Mouse (Mus musculus): ENCODE data around the gene Ephx3.
"Not testable (repeated sequence)": the region's sequence is repeated elsewhere in the genome, so short reads cannot be mapped to it uniquely, and the experiment has no call there.

The Ephx3 gene

GRCm38 (mm10) chr17:32188863-32189636, at the start of gene Ephx3:
Gene Ephx3, minus strand, starts transcription at chr17:32189549.
- DNase-seq = peak; percentile 33

GRCm38 (mm10) chr17:32238589-32238988, 49.2 kb upstream of the Ephx3 start:
- no peak for DNase-seq

GRCm38 (mm10) chr17:32235534-32236191, 46.3 kb upstream of the Ephx3 start:
- DNase-seq = no peak

GRCm38 (mm10) chr17:32233174-32233573, 43.8 kb upstream of the Ephx3 start:
- DNase-seq = no peak

- DNase-seq = no peak
Measured at GRCm38 (mm10) chr17:32229256-32229655, 39.9 kb upstream of the Ephx3 start.

GRCm38 (mm10) chr17:32220873-32221272, 31.5 kb upstream of the Ephx3 start:
- DNase-seq = no peak

- peak; percentile 21 for DNase-seq
Measured at GRCm38 (mm10) chr17:32215587-32215986, 26.2 kb upstream of the Ephx3 start.

- not testable (repeated sequence) for DNase-seq
Measured at GRCm38 (mm10) chr17:32211554-32211953, 22.2 kb upstream of the Ephx3 start.

- DNase-seq = peak; percentile 60
Measured at GRCm38 (mm10) chr17:32209752-32210151, 20.4 kb upstream of the Ephx3 start.

- DNase-seq = no peak
Measured at GRCm38 (mm10) chr17:32209144-32209543, 19.8 kb upstream of the Ephx3 start.

- no peak for DNase-seq
Measured at GRCm38 (mm10) chr17:32207586-32208245, 18.4 kb upstream of the Ephx3 start.

GRCm38 (mm10) chr17:32205345-32205744, 16.0 kb upstream of the Ephx3 start:
- DNase-seq = no peak

- no peak for DNase-seq
Measured at GRCm38 (mm10) chr17:32202972-32203371, 13.6 kb upstream of the Ephx3 start.

GRCm38 (mm10) chr17:32201086-32201485, 11.7 kb upstream of the Ephx3 start:
- peak; percentile 63 for DNase-seq

GRCm38 (mm10) chr17:32199796-32200195, 10.4 kb upstream of the Ephx3 start:
- DNase-seq = no peak

- DNase-seq = no peak
Measured at GRCm38 (mm10) chr17:32197156-32197555, 7.8 kb upstream of the Ephx3 start.

GRCm38 (mm10) chr17:32195725-32196124, 6.4 kb upstream of the Ephx3 start:
- no peak for DNase-seq

- no peak for DNase-seq
Measured at GRCm38 (mm10) chr17:32193010-32193409, 3.7 kb upstream of the Ephx3 start.

- no peak for DNase-seq
Measured at GRCm38 (mm10) chr17:32189850-32190249, 501 bp upstream of the Ephx3 start.

- no peak for DNase-seq
Measured at GRCm38 (mm10) chr17:32183017-32183416, 6.3 kb downstream of the Ephx3 start.

- DNase-seq = no peak
Measured at GRCm38 (mm10) chr17:32179621-32180491, 9.5 kb downstream of the Ephx3 start.

GRCm38 (mm10) chr17:32176919-32177318, 12.4 kb downstream of the Ephx3 start:
- no peak for DNase-seq

- no peak for DNase-seq
Measured at GRCm38 (mm10) chr17:32173166-32173565, 16.2 kb downstream of the Ephx3 start.
